Mouse (Mus musculus) ES-Bruce4 (cell line): Measurements from ENCODE around the gene Six1. TPM values are rescaled to one million over a fixed set of nuclear protein-coding genes. Genes with fewer than 3 reads are reported as not detected.

ENCODE experiments used
- H3K27ac ChIP-seq: 2 replicates; pipeline ENCODE4 v1.5.1; 2012; ENCODE audit warnings: low read length, inconsistent platforms; ENCODE audit not compliant: insufficient read depth
- H3K27me3 ChIP-seq: 2 replicates; pipeline ENCODE4 v1.6.1; 2012; ENCODE audit warnings: mild to moderate bottlenecking, low read length, inconsistent platforms; ENCODE audit not compliant: control insufficient read depth, poor library complexity, insufficient read depth, severe bottlenecking
- H3K36me3 ChIP-seq: 2 replicates; pipeline ENCODE4 v1.6.1; 2012; ENCODE audit warnings: inconsistent platforms, mild to moderate bottlenecking, low read length, moderate library complexity; ENCODE audit not compliant: control insufficient read depth, poor library complexity, insufficient read depth, severe bottlenecking
- H3K4me1 ChIP-seq: one replicate; pipeline ENCODE4 v1.8.1; 2011; ENCODE audit warnings: low read length; ENCODE audit not compliant: control insufficient read depth, insufficient read depth
- H3K4me3 ChIP-seq: 2 replicates; pipeline ENCODE4 v1.5.1; 2011; ENCODE audit warnings: low read depth, mild to moderate bottlenecking, low read length
- H3K9ac ChIP-seq: 2 replicates; pipeline ENCODE4 v1.6.1; 2012; ENCODE audit warnings: low read depth, mild to moderate bottlenecking, inconsistent platforms; ENCODE audit not compliant: poor library complexity, severe bottlenecking
- H3K9me3 ChIP-seq: replicated peaks from 2 replicates; pipeline ENCODE4 v1.6.1; 2012; ENCODE audit warnings: mild to moderate bottlenecking, low read length, inconsistent platforms; ENCODE audit not compliant: control insufficient read depth, poor library complexity, insufficient read depth, severe bottlenecking
- CTCF ChIP-seq: IDR thresholded peaks from one replicate; pipeline ENCODE4 v1.8.1; 2011; ENCODE audit warnings: low read depth, low read length
- EP300 ChIP-seq: IDR thresholded peaks from 2 replicates; pipeline ENCODE4 v1.6.1; 2011; ENCODE audit warnings: low read depth, low read length; ENCODE audit not compliant: insufficient read depth
- POLR2A ChIP-seq: IDR thresholded peaks from one replicate; pipeline ENCODE4 v1.8.1; 2011; ENCODE audit warnings: low read length; ENCODE audit not compliant: insufficient read depth
- polyA plus RNA-seq: library from polyadenylated mRNA; stranded (reverse); fragments of >200 nt; gene quantifications from 2 replicates; pipeline ENCODE4 v1.2.4, GENCODE M21; 2011; ENCODE audit warnings: low read depth; ENCODE audit not compliant: missing spikeins, insufficient read depth, insufficient read length

Gene Six1
- polyA plus RNA-seq, 1 experiment, result 2.9 TPM

GRCm38 (mm10) chr12:73042903-73043302 is 10.8 kb downstream of the Six1 start:
- Histone ChIP-seq H3K36me3 (no peaks in the 10 kb centered on the region), H3K4me1 (no peaks in the 10 kb centered on the region), H3K4me3 (no peak overlapping the region), H3K9me3 (no peaks in the 10 kb centered on the region), H3K27ac (no peak overlapping the region), H3K27me3 (peaks cover 27% of the 10 kb centered on the region), H3K9ac (no peak overlapping the region)
- TF ChIP-seq CTCF, result no peak
- no peak for TF ChIP-seq POLR2A
- no peak for TF ChIP-seq EP300

- no peak overlapping the region for H3K4me3 ChIP-seq
- TF ChIP-seq EP300 (no peak), POLR2A (no peak), CTCF (no peak)
- H3K4me1 ChIP-seq, result no peaks in the 10 kb centered on the region
- H3K9ac ChIP-seq, result no peak overlapping the region
- no peaks in the 10 kb centered on the region for H3K9me3 ChIP-seq
- no peaks in the 10 kb centered on the region for H3K36me3 ChIP-seq
- no peak overlapping the region for H3K27ac ChIP-seq
- peaks cover 32% of the 10 kb centered on the region for H3K27me3 ChIP-seq
These were observed 11.3 kb downstream of the Six1 start for GRCm38 (mm10) chr12:73042406-73042805.

- H3K4me3 ChIP-seq, result no peak overlapping the region
- TF ChIP-seq CTCF, result no peak
- TF ChIP-seq POLR2A, result no peak
- TF ChIP-seq EP300, result no peak
- peaks cover 32% of the 10 kb centered on the region for H3K27me3 ChIP-seq
- no peak overlapping the region for H3K27ac ChIP-seq
- H3K36me3 ChIP-seq, result no peaks in the 10 kb centered on the region
- no peaks in the 10 kb centered on the region for H3K4me1 ChIP-seq
- no peaks in the 10 kb centered on the region for H3K9me3 ChIP-seq
- no peak overlapping the region for H3K9ac ChIP-seq
These were observed 12.4 kb downstream of the Six1 start for GRCm38 (mm10) chr12:73041256-73041630.

- no peak overlapping the region for H3K9ac ChIP-seq
- no peaks in the 10 kb centered on the region for H3K9me3 ChIP-seq
- no peak overlapping the region for H3K4me3 ChIP-seq
- H3K27ac ChIP-seq, result no peak overlapping the region
- TF ChIP-seq CTCF (no peak), EP300 (no peak), POLR2A (no peak)
- no peaks in the 10 kb centered on the region for H3K4me1 ChIP-seq
- H3K27me3 ChIP-seq, result peaks cover 29% of the 10 kb centered on the region
- no peaks in the 10 kb centered on the region for H3K36me3 ChIP-seq
These were observed 13.0 kb downstream of the Six1 start for GRCm38 (mm10) chr12:73040563-73041255.

- Histone ChIP-seq H3K4me1 (no peaks in the 10 kb centered on the region), H3K36me3 (no peaks in the 10 kb centered on the region), H3K9me3 (no peaks in the 10 kb centered on the region), H3K9ac (no peak overlapping the region), H3K4me3 (no peak overlapping the region), H3K27ac (no peak overlapping the region), H3K27me3 (peaks cover 24% of the 10 kb centered on the region)
- TF ChIP-seq EP300 (no peak), CTCF (no peak), POLR2A (no peak)
These were observed 13.6 kb downstream of the Six1 start for GRCm38 (mm10) chr12:73039939-73040562.

GRCm38 (mm10) chr12:73038992-73039938 is 14.4 kb downstream of the Six1 start:
- Histone ChIP-seq H3K4me3 (peak overlapping the region; percentile 25), H3K27ac (no peak overlapping the region), H3K27me3 (peaks cover 18% of the 10 kb centered on the region)

More at GRCm38 (mm10) chr12:73038992-73039938, 14.4 kb downstream of the Six1 start:
- Histone ChIP-seq H3K4me1 (no peaks in the 10 kb centered on the region), H3K9me3 (no peaks in the 10 kb centered on the region), H3K9ac (no peak overlapping the region), H3K36me3 (no peaks in the 10 kb centered on the region)
- no peak for TF ChIP-seq EP300
